ENCODE assay signal across 15 mouse cellular contexts in genomic region chr12:76362303-76362676, GRCm38 (mm10). TPM values are rescaled to one million over a fixed set of nuclear protein-coding genes. Genes with fewer than 3 reads are reported as not detected.
DNase-seq lines count a peak whose midpoint lies in the region; ATAC-seq and TF ChIP-seq lines count a peak whose summit lies in the region.
"Had no signal": no experiment of that assay in that cellular context is flagged by ENCODE, and none has a peak within 500 bp of the region (broad histone marks: within the 10 kb centered on the region; RNA-seq: fewer than 3 reads in every experiment).

No protein-coding gene starts in this region.

- no peak for TF ChIP-seq CTCF in liver, postnatal 0 days (IDR thresholded peaks at IDR 0.05; ENCODE audit: low read depth)

- TF ChIP-seq POLR2A in limb, embryonic 14.5 days (IDR thresholded peaks at IDR 0.05; ENCODE audit: borderline replicate concordance, extremely low read depth, insufficient read depth, insufficient read length) = no peak

- no peak overlapping the region for H3K4me2 ChIP-seq in limb, embryonic 14.5 days (replicated peaks; ENCODE audit: low read depth, low read length, severe bottlenecking)
- H3K4me2 ChIP-seq in liver, postnatal 0 days (ENCODE audit: low read depth, low read length) = peak overlapping the region; percentile 38
- H3K4me2 ChIP-seq: limb, embryonic 15.5 days; midbrain, embryonic 11.5 days; neural tube, embryonic 15.5 days had no signal

- no peak overlapping the region for H3K9ac ChIP-seq in limb, embryonic 14.5 days (ENCODE audit: low read depth, low read length, severe bottlenecking)
- H3K9ac ChIP-seq in liver, postnatal 0 days (replicated peaks) = no peak overlapping the region
- H3K9ac ChIP-seq: limb, embryonic 15.5 days; neural tube, embryonic 15.5 days had no signal

- no peaks in the 10 kb centered on the region for H3K27me3 ChIP-seq in limb, embryonic 14.5 days (ENCODE audit: control insufficient read depth, insufficient read depth, low read length)
- no peaks in the 10 kb centered on the region for H3K27me3 ChIP-seq in limb, embryonic 10.5 days (ENCODE audit: low read depth, poor library complexity, severe bottlenecking)
- H3K27me3 ChIP-seq in liver, postnatal 0 days (ENCODE audit: insufficient read depth, low read length) = no peaks in the 10 kb centered on the region
- H3K27me3 ChIP-seq: limb, embryonic 15.5 days; neural tube, embryonic 15.5 days had no signal

- ATAC-seq in limb, embryonic 14.5 days (ENCODE audit: low FRiP score, low read depth) = no peak
- peak; percentile 53 for ATAC-seq in common myeloid progenitor, adult 5-6 weeks (replicated peaks; ENCODE audit: low read depth, poor library complexity, severe bottlenecking)
- ATAC-seq in liver, postnatal 0 days = no peak

- peak overlapping the region; percentile 5; the same call in 1 of the 2 replicates for H3K27ac ChIP-seq in limb, embryonic 14.5 days (replicated peaks; ENCODE audit: low read depth, low read length)
- no peak overlapping the region for H3K27ac ChIP-seq in limb, embryonic 10.5 days
- H3K27ac ChIP-seq in liver, postnatal 0 days (ENCODE audit: low read depth) = peak overlapping the region; percentile 66
- H3K27ac ChIP-seq: forebrain, embryonic 10.5 days; neural tube, embryonic 15.5 days had no signal

- no peak overlapping the region for H3K4me3 ChIP-seq in limb, embryonic 14.5 days (replicated peaks; ENCODE audit: low read length)
- H3K4me3 ChIP-seq in limb, embryonic 10.5 days = no peak overlapping the region
- no peak overlapping the region for H3K4me3 ChIP-seq in liver, postnatal 0 days (ENCODE audit: low read depth, low read length)
- H3K4me3 ChIP-seq: forebrain, embryonic 10.5 days; limb, embryonic 15.5 days; neural tube, embryonic 15.5 days had no signal

- 81% methylated on average over 9 of the region's 9 CpGs for WGBS in limb, embryonic 14.5 days
- WGBS in limb, embryonic 10.5 days = 85% methylated on average over 9 of the region's 9 CpGs
- WGBS in liver, postnatal 0 days (ENCODE audit: insufficient replicate concordance) = 46% methylated on average over 9 of the region's 9 CpGs

- no peak for DNase-seq in limb, embryonic 14.5 days (ENCODE audit: low spot score)
- no peak for DNase-seq in limb, embryonic 10.5 days (ENCODE audit: low spot score)
- no peak for DNase-seq in liver, postnatal 0 days
- DNase-seq in thymus, postnatal 14 days = peak; percentile 52
- DNase-seq in cerebellum, postnatal 36 days = no peak
- DNase-seq in kidney, postnatal 4 days = no peak
- no peak for DNase-seq in cerebellum, adult 11-12 months
- DNase-seq: gastrocnemius, postnatal 36 days; heart, postnatal 4 days; kidney, adult 8-10 months had no signal

- no peak for TF ChIP-seq EP300 in liver, postnatal 0 days (IDR thresholded peaks at IDR 0.05; ENCODE audit: low read depth)

- H3K36me3 ChIP-seq in limb, embryonic 14.5 days (ENCODE audit: control insufficient read depth, insufficient read depth, low read length) = 0 out of 2 replicates have a peak, but pooled peaks cover 10% of the 10 kb centered on the region
- peaks cover 19% of the 10 kb centered on the region for H3K36me3 ChIP-seq in limb, embryonic 10.5 days
- H3K36me3 ChIP-seq in liver, postnatal 0 days (replicated peaks; ENCODE audit: insufficient read depth, low read length) = no peaks in the 10 kb centered on the region
- H3K36me3 ChIP-seq: neural tube, embryonic 15.5 days had no signal

- peaks cover 5% of the 10 kb centered on the region for H3K4me1 ChIP-seq in limb, embryonic 14.5 days (ENCODE audit: control insufficient read depth, insufficient read depth, low read length)
- H3K4me1 ChIP-seq in limb, embryonic 10.5 days = peaks cover 15% of the 10 kb centered on the region
- H3K4me1 ChIP-seq in liver, postnatal 0 days (ENCODE audit: insufficient read depth) = peaks cover 24% of the 10 kb centered on the region

- no peaks in the 10 kb centered on the region for H3K9me3 ChIP-seq in limb, embryonic 14.5 days (ENCODE audit: control insufficient read depth, low read length)
- H3K9me3 ChIP-seq in limb, embryonic 10.5 days (replicated peaks) = no peaks in the 10 kb centered on the region
- H3K9me3 ChIP-seq in liver, postnatal 0 days (ENCODE audit: low read length) = no peaks in the 10 kb centered on the region
- H3K9me3 ChIP-seq: forebrain, embryonic 10.5 days; limb, embryonic 15.5 days; neural tube, embryonic 15.5 days had no signal

RNA-seq across cellular contexts. Expression of gene Zbtb25, which starts 7.1 kb away (rescaled TPM):
- 24.1 and 27.2 TPM in 2 replicates for polyA plus RNA-seq in limb, embryonic 14.5 days (2012; rRNA removed)
- polyA plus RNA-seq in limb, embryonic 14.5 days (2014; fragmentation: Nextera tagmentation; extraction: Ambion mirVana) = 21.4 and 23.9 TPM in 2 replicates
- 15.9 and 16.3 TPM in 2 replicates for polyA plus RNA-seq in limb, embryonic 10.5 days (2016; fragmentation: Nextera tagmentation; extraction: Ambion mirVana)
- total RNA-seq in common myeloid progenitor, adult 5-6 weeks (2017) = 18.7 and 33.0 TPM in 2 replicates
- polyA plus RNA-seq in liver, postnatal 0 days (2015; fragmentation: Nextera tagmentation; extraction: Ambion mirVana) = 4.3 and 4.4 TPM in 2 replicates

RNA-seq across cellular contexts. Expression of gene Zbtb1, which starts 7.8 kb away (rescaled TPM):
- 6.2 and 6.9 TPM in 2 replicates for polyA plus RNA-seq in limb, embryonic 14.5 days (2012; rRNA removed)
- polyA plus RNA-seq in limb, embryonic 14.5 days (2014; fragmentation: Nextera tagmentation; extraction: Ambion mirVana) = 9.4 and 10.5 TPM in 2 replicates
- 9.7 and 11.1 TPM in 2 replicates for polyA plus RNA-seq in limb, embryonic 10.5 days (2016; fragmentation: Nextera tagmentation; extraction: Ambion mirVana)
- total RNA-seq in common myeloid progenitor, adult 5-6 weeks (2017) = 21.1 and 27.2 TPM in 2 replicates
- polyA plus RNA-seq in liver, postnatal 0 days (2015; fragmentation: Nextera tagmentation; extraction: Ambion mirVana) = 2.4 and 2.6 TPM in 2 replicates

RNA-seq across cellular contexts. Expression of gene Akap5, which starts 37.6 kb away (rescaled TPM):
- 1.1 and 1.6 TPM in 2 replicates for polyA plus RNA-seq in limb, embryonic 14.5 days (2012; rRNA removed)
- polyA plus RNA-seq in limb, embryonic 14.5 days (2014; fragmentation: Nextera tagmentation; extraction: Ambion mirVana) = 1.0 and 1.5 TPM in 2 replicates
- 1.2 and 1.9 TPM in 2 replicates for polyA plus RNA-seq in limb, embryonic 10.5 days (2016; fragmentation: Nextera tagmentation; extraction: Ambion mirVana)
- 0.87 and 1.4 TPM in 2 replicates for total RNA-seq in common myeloid progenitor, adult 5-6 weeks (2017)
- 0.20 and 0.22 TPM in 2 replicates for polyA plus RNA-seq in liver, postnatal 0 days (2015; fragmentation: Nextera tagmentation; extraction: Ambion mirVana)

RNA-seq across cellular contexts. Expression of gene Hspa2, which starts 41.7 kb away (rescaled TPM):
- polyA plus RNA-seq in limb, embryonic 14.5 days (2012; rRNA removed) = 5.1 and 6.7 TPM in 2 replicates
- 7.7 and 8.3 TPM in 2 replicates for polyA plus RNA-seq in limb, embryonic 14.5 days (2014; fragmentation: Nextera tagmentation; extraction: Ambion mirVana)
- 4.8 and 4.9 TPM in 2 replicates for polyA plus RNA-seq in limb, embryonic 10.5 days (2016; fragmentation: Nextera tagmentation; extraction: Ambion mirVana)
- total RNA-seq in common myeloid progenitor, adult 5-6 weeks (2017) = 12.2 and 13.5 TPM in 2 replicates
- 1.9 and 2.5 TPM in 2 replicates for polyA plus RNA-seq in liver, postnatal 0 days (2015; fragmentation: Nextera tagmentation; extraction: Ambion mirVana)

RNA-seq across cellular contexts. Expression of gene Ppp1r36, which starts 55.0 kb away (rescaled TPM):
- polyA plus RNA-seq in limb, embryonic 14.5 days (2012; rRNA removed) = 2.1 and 4.2 TPM in 2 replicates
- polyA plus RNA-seq in limb, embryonic 14.5 days (2014; fragmentation: Nextera tagmentation; extraction: Ambion mirVana) = 3.1 and 5.3 TPM in 2 replicates
- polyA plus RNA-seq in limb, embryonic 10.5 days (2016; fragmentation: Nextera tagmentation; extraction: Ambion mirVana) = 1.0 and 2.2 TPM in 2 replicates
- 0.64 and 2.2 TPM in 2 replicates for total RNA-seq in common myeloid progenitor, adult 5-6 weeks (2017)
- polyA plus RNA-seq in liver, postnatal 0 days (2015; fragmentation: Nextera tagmentation; extraction: Ambion mirVana) = 0.15 and 0.18 TPM in 2 replicates
- total RNA-seq: gastrocnemius, postnatal 36 days had no signal
